Mouse (Mus musculus) stomach, embryonic 15.5 days (tissue): ENCODE measurements around the gene Slc6a17. TPM values are rescaled to one million over a fixed set of nuclear protein-coding genes. Genes with fewer than 3 reads are reported as not detected.
A peak's percentile ranks its signal among the peaks of the same experiment; 100 is the strongest.

Experiments used
- ATAC-seq: fragments of 200-750 bp; cut with Nextera tagmentation; 2 replicates; pipeline ENCODE4 v1.8.0; 2017; ENCODE audit warnings: low read depth, moderate number of reproducible peaks, moderate TSS enrichment; ENCODE audit not compliant: insufficient read depth, low FRiP score
- H3K27ac ChIP-seq: fragments of 300-500 bp; sonication (generic); 2 replicates; pipeline ENCODE4 v1.5.1; 2015; ENCODE audit warnings: mild to moderate bottlenecking, inconsistent platforms
- H3K27me3 ChIP-seq: fragments of 300-500 bp; sonication (generic); replicated peaks from 2 replicates; pipeline ENCODE4 v1.6.1; 2015; ENCODE audit warnings: inconsistent platforms
- H3K36me3 ChIP-seq: fragments of 300-500 bp; sonication (generic); 2 replicates; pipeline ENCODE4 v1.6.1; 2015; ENCODE audit warnings: inconsistent platforms
- H3K4me1 ChIP-seq: fragments of 300-500 bp; sonication (generic); 2 replicates; pipeline ENCODE4 v1.6.1; 2015; ENCODE audit warnings: inconsistent platforms
- H3K4me2 ChIP-seq: fragments of 300-500 bp; sonication (generic); 2 replicates; pipeline ENCODE4 v1.6.1; 2015; ENCODE audit warnings: mild to moderate bottlenecking, inconsistent platforms
- H3K4me3 ChIP-seq: fragments of 300-500 bp; sonication (generic); replicated peaks from 2 replicates; pipeline ENCODE4 v1.5.1; 2015; ENCODE audit warnings: inconsistent platforms
- H3K9ac ChIP-seq: fragments of 300-500 bp; sonication (generic); 2 replicates; pipeline ENCODE4 v1.6.1; 2015; ENCODE audit warnings: inconsistent platforms
- H3K9me3 ChIP-seq: fragments of 300-500 bp; sonication (generic); 2 replicates; pipeline ENCODE4 v1.6.1; 2016; ENCODE audit warnings: inconsistent platforms
- WGBS: fragments of 180-500 bp; shearing (Covaris S2); methylation state at CpG from one replicate; pipeline ENCODE4 v1.1.7; 2015; 5-methylcytosine and 5-hydroxymethylcytosine counted together
- polyA plus RNA-seq: library from polyadenylated mRNA; unstranded; fragments of >200 nt; fragmentation: Nextera tagmentation; extraction: Ambion mirVana; gene quantifications from 2 replicates; pipeline ENCODE4 v1.2.1, GENCODE M21; 2015

Gene Slc6a17
- polyA plus RNA-seq, 1 experiment from 2014 or later, result 2.8 TPM

GRCm38 (mm10) chr3:107496086-107496850 is 21.6 kb downstream of the Slc6a17 start:
- 67% methylated on average over 13 of the region's 13 CpGs for WGBS
- H3K9me3 ChIP-seq, result no peaks in the 10 kb centered on the region
- no peak overlapping the region for H3K27ac ChIP-seq
- no peak for ATAC-seq
- no peaks in the 10 kb centered on the region for H3K36me3 ChIP-seq
- no peaks in the 10 kb centered on the region for H3K27me3 ChIP-seq
- H3K4me3 ChIP-seq, result no peak overlapping the region
- H3K4me2 ChIP-seq, result no peak overlapping the region
- H3K4me1 ChIP-seq, result 0 out of 2 replicates have a peak, but pooled peaks cover 6% of the 10 kb centered on the region
- no peak overlapping the region for H3K9ac ChIP-seq

GRCm38 (mm10) chr3:107495524-107495923 is 22.3 kb downstream of the Slc6a17 start:
- no peak overlapping the region for H3K4me2 ChIP-seq
- H3K4me1 ChIP-seq, result 0 out of 2 replicates have a peak, but pooled peaks cover 10% of the 10 kb centered on the region
- no peak overlapping the region for H3K4me3 ChIP-seq
- WGBS, result 82% methylated on average over 6 of the region's 6 CpGs
- no peaks in the 10 kb centered on the region for H3K27me3 ChIP-seq
- H3K9ac ChIP-seq, result no peak overlapping the region
- no peak overlapping the region for H3K27ac ChIP-seq
- no peak for ATAC-seq
- no peaks in the 10 kb centered on the region for H3K36me3 ChIP-seq
- H3K9me3 ChIP-seq, result no peaks in the 10 kb centered on the region

GRCm38 (mm10) chr3:107491459-107491858 is 26.4 kb downstream of the Slc6a17 start:
- Histone ChIP-seq H3K4me1 (0 out of 2 replicates have a peak, but pooled peaks cover 10% of the 10 kb centered on the region), H3K36me3 (no peaks in the 10 kb centered on the region), H3K4me2 (no peak overlapping the region), H3K27ac (peak overlapping the region; percentile 55; the same call in 1 of the 2 replicates), H3K4me3 (no peak overlapping the region), H3K27me3 (no peaks in the 10 kb centered on the region), H3K9me3 (no peaks in the 10 kb centered on the region), H3K9ac (no peak overlapping the region)
- WGBS, result 26% methylated on average over 6 of the region's 6 CpGs
- ATAC-seq, result peak; percentile 80

- WGBS, result 35% methylated on average over 4 of the region's 4 CpGs
- H3K4me3 ChIP-seq, result no peak overlapping the region
- H3K36me3 ChIP-seq, result no peaks in the 10 kb centered on the region
- H3K4me2 ChIP-seq, result no peak overlapping the region
- H3K9ac ChIP-seq, result no peak overlapping the region
- H3K27me3 ChIP-seq, result no peaks in the 10 kb centered on the region
- no peak overlapping the region for H3K27ac ChIP-seq
- ATAC-seq, result no peak
- 0 out of 2 replicates have a peak, but pooled peaks cover 10% of the 10 kb centered on the region for H3K4me1 ChIP-seq
- H3K9me3 ChIP-seq, result no peaks in the 10 kb centered on the region
Measured at GRCm38 (mm10) chr3:107488637-107489036, 29.2 kb downstream of the Slc6a17 start.

- WGBS, result 49% methylated on average over 11 of the region's 11 CpGs
- Histone ChIP-seq H3K4me3 (no peak overlapping the region), H3K4me1 (no peaks in the 10 kb centered on the region), H3K27ac (no peak overlapping the region), H3K9ac (no peak overlapping the region), H3K9me3 (no peaks in the 10 kb centered on the region), H3K4me2 (no peak overlapping the region), H3K36me3 (no peaks in the 10 kb centered on the region), H3K27me3 (no peaks in the 10 kb centered on the region)
- no peak for ATAC-seq
Measured at GRCm38 (mm10) chr3:107483290-107483689, 34.5 kb downstream of the Slc6a17 start.

GRCm38 (mm10) chr3:107480660-107481059 is 37.2 kb downstream of the Slc6a17 start:
- Histone ChIP-seq H3K4me2 (no peak overlapping the region), H3K9ac (no peak overlapping the region), H3K36me3 (no peaks in the 10 kb centered on the region), H3K27ac (no peak overlapping the region), H3K27me3 (no peaks in the 10 kb centered on the region), H3K4me1 (no peaks in the 10 kb centered on the region), H3K9me3 (no peaks in the 10 kb centered on the region), H3K4me3 (no peak overlapping the region)
- WGBS, result 55% methylated on average over 3 of the region's 3 CpGs
- no peak for ATAC-seq

- Histone ChIP-seq H3K9me3 (no peaks in the 10 kb centered on the region), H3K9ac (no peak overlapping the region), H3K4me2 (no peak overlapping the region), H3K4me1 (no peaks in the 10 kb centered on the region), H3K27me3 (no peaks in the 10 kb centered on the region), H3K4me3 (no peak overlapping the region), H3K27ac (no peak overlapping the region), H3K36me3 (no peaks in the 10 kb centered on the region)
- ATAC-seq, result peak; percentile 45; the same call in 1 of the 2 replicates
- WGBS, result 32% methylated on average over 6 of the region's 6 CpGs
Measured at GRCm38 (mm10) chr3:107472198-107472597, 45.6 kb downstream of the Slc6a17 start.

GRCm38 (mm10) chr3:107469059-107469458 is 48.8 kb downstream of the Slc6a17 start:
- H3K9ac ChIP-seq, result no peak overlapping the region
- no peaks in the 10 kb centered on the region for H3K9me3 ChIP-seq
- H3K27ac ChIP-seq, result no peak overlapping the region
- ATAC-seq, result no peak
- H3K27me3 ChIP-seq, result 0 out of 2 replicates have a peak, but pooled peaks cover 14% of the 10 kb centered on the region
- no peak overlapping the region for H3K4me2 ChIP-seq
- no peaks in the 10 kb centered on the region for H3K36me3 ChIP-seq
- no peaks in the 10 kb centered on the region for H3K4me1 ChIP-seq
- WGBS, result 66% methylated on average over 4 of the region's 4 CpGs
- H3K4me3 ChIP-seq, result no peak overlapping the region

GRCm38 (mm10) chr3:107468106-107468505 is 49.7 kb downstream of the Slc6a17 start:
- Histone ChIP-seq H3K9me3 (no peaks in the 10 kb centered on the region), H3K27ac (no peak overlapping the region), H3K9ac (no peak overlapping the region), H3K4me3 (no peak overlapping the region), H3K4me2 (no peak overlapping the region), H3K36me3 (no peaks in the 10 kb centered on the region), H3K27me3 (peaks cover 21% of the 10 kb centered on the region; the same call in 1 of the 2 replicates), H3K4me1 (no peaks in the 10 kb centered on the region)
- 83% methylated on average over 11 of the region's 11 CpGs for WGBS
- no peak for ATAC-seq

- H3K27me3 ChIP-seq, result peaks cover 32% of the 10 kb centered on the region
- H3K27ac ChIP-seq, result no peak overlapping the region
- no peaks in the 10 kb centered on the region for H3K4me1 ChIP-seq
- no peak overlapping the region for H3K9ac ChIP-seq
- ATAC-seq, result no peak
- H3K4me2 ChIP-seq, result no peak overlapping the region
- WGBS, result 5% methylated on average over 6 of the region's 6 CpGs
- H3K36me3 ChIP-seq, result no peaks in the 10 kb centered on the region
- no peak overlapping the region for H3K4me3 ChIP-seq
- no peaks in the 10 kb centered on the region for H3K9me3 ChIP-seq
Measured at GRCm38 (mm10) chr3:107466577-107466976, 51.2 kb downstream of the Slc6a17 start.

- 16% methylated on average over 5 of the region's 5 CpGs for WGBS
- Histone ChIP-seq H3K4me1 (peaks cover 22% of the 10 kb centered on the region), H3K4me2 (no peak overlapping the region), H3K27me3 (peaks cover 76% of the 10 kb centered on the region), H3K27ac (no peak overlapping the region), H3K4me3 (no peak overlapping the region), H3K36me3 (no peaks in the 10 kb centered on the region), H3K9ac (no peak overlapping the region), H3K9me3 (no peaks in the 10 kb centered on the region)
- ATAC-seq, result no peak
Measured at GRCm38 (mm10) chr3:107462160-107462559, 55.7 kb downstream of the Slc6a17 start.

GRCm38 (mm10) chr3:107459773-107460431 is 57.9 kb downstream of the Slc6a17 start:
- no peak overlapping the region for H3K27ac ChIP-seq
- no peaks in the 10 kb centered on the region for H3K9me3 ChIP-seq
- H3K4me2 ChIP-seq, result peak overlapping the region; percentile 96
- no peaks in the 10 kb centered on the region for H3K36me3 ChIP-seq
- H3K27me3 ChIP-seq, result peaks cover 86% of the 10 kb centered on the region
- H3K4me1 ChIP-seq, result peaks cover 22% of the 10 kb centered on the region
- WGBS, result under 1% methylated on average over 69 of the region's 69 CpGs
- no peak overlapping the region for H3K9ac ChIP-seq
- ATAC-seq, result no peak
- H3K4me3 ChIP-seq, result peak overlapping the region; percentile 47
